Mouse (Mus musculus) midbrain, embryonic 16.5 days (tissue): ENCODE results near the gene Tesc. TPM values are rescaled to one million over a fixed set of nuclear protein-coding genes. Genes with fewer than 3 reads are reported as not detected.

Experiments
- ATAC-seq: fragments of 200-750 bp; cut with Nextera tagmentation; 2 replicates; pipeline ENCODE4 v1.8.0; 2017; ENCODE audit warnings: moderate TSS enrichment
- H3K27ac ChIP-seq: fragments of 300-500 bp; sonication (generic); 2 replicates; pipeline ENCODE4 v1.5.1; 2014; ENCODE audit warnings: mild to moderate bottlenecking, low read length, mixed read lengths
- H3K27me3 ChIP-seq: fragments of 300-500 bp; sonication (generic); 2 replicates; pipeline ENCODE4 v1.6.1; 2014; ENCODE audit warnings: low read depth, low read length, mixed read lengths; ENCODE audit not compliant: control insufficient read depth, insufficient read depth
- H3K36me3 ChIP-seq: fragments of 300-500 bp; sonication (generic); 2 replicates; pipeline ENCODE4 v1.6.1; 2014; ENCODE audit warnings: mild to moderate bottlenecking, low read length, moderate library complexity, mixed read lengths; ENCODE audit not compliant: control insufficient read depth, insufficient read depth
- H3K4me1 ChIP-seq: fragments of 300-500 bp; sonication (generic); 2 replicates; pipeline ENCODE4 v1.6.1; 2014; ENCODE audit warnings: mild to moderate bottlenecking, low read length, mixed read lengths; ENCODE audit not compliant: control insufficient read depth, insufficient read depth
- H3K4me2 ChIP-seq: fragments of 300-500 bp; sonication (generic); 2 replicates; pipeline ENCODE4 v1.6.1; 2014; ENCODE audit warnings: mild to moderate bottlenecking, low read length, mixed read lengths
- H3K4me3 ChIP-seq: fragments of 300-500 bp; sonication (generic); 2 replicates; pipeline ENCODE4 v1.5.1; 2014; ENCODE audit warnings: low read depth, mild to moderate bottlenecking, low read length, moderate library complexity, mixed read lengths
- H3K9ac ChIP-seq: fragments of 300-500 bp; sonication (generic); 2 replicates; pipeline ENCODE4 v1.6.1; 2014; ENCODE audit warnings: low read depth, low read length, mixed read lengths
- H3K9me3 ChIP-seq: fragments of 300-500 bp; sonication (generic); replicated peaks from 2 replicates; pipeline ENCODE4 v1.6.1; 2014; ENCODE audit warnings: mild to moderate bottlenecking, low read length, mixed read lengths; ENCODE audit not compliant: control insufficient read depth, poor library complexity, severe bottlenecking
- WGBS: fragments of 180-500 bp; shearing (Covaris S2); extraction: QIAGEN DNeasy Blood & Tissue Kit; methylation state at CpG from one replicate; pipeline ENCODE4 v1.1.7; 2014; 5-methylcytosine and 5-hydroxymethylcytosine counted together
- polyA plus RNA-seq: library from polyadenylated mRNA; unstranded; fragments of >200 nt; fragmentation: Nextera tagmentation; extraction: Ambion mirVana; gene quantifications from 2 replicates; pipeline ENCODE4 v1.2.1, GENCODE M21; 2015

Tesc gene
- polyA plus RNA-seq, 1 experiment from 2014 or later, result 6.8 TPM

- 48% methylated on average over 5 of the region's 5 CpGs for WGBS
- Histone ChIP-seq H3K9ac (no peak overlapping the region), H3K4me2 (no peak overlapping the region), H3K9me3 (0 out of 2 replicates have a peak, but pooled peaks cover 2% of the 10 kb centered on the region), H3K27me3 (peaks cover 39% of the 10 kb centered on the region), H3K4me1 (peaks cover 29% of the 10 kb centered on the region; the same call in 1 of the 2 replicates), H3K27ac (no peak overlapping the region), H3K4me3 (no peak overlapping the region), H3K36me3 (no peaks in the 10 kb centered on the region)
- no peak for ATAC-seq
These were observed 3.5 kb downstream of the Tesc start for GRCm38 (mm10) chr5:118031059-118031458.

GRCm38 (mm10) chr5:118031508-118031907, 4.0 kb downstream of the Tesc start:
- Histone ChIP-seq H3K4me1 (peaks cover 29% of the 10 kb centered on the region; the same call in 1 of the 2 replicates), H3K4me2 (no peak overlapping the region), H3K27me3 (peaks cover 38% of the 10 kb centered on the region), H3K36me3 (no peaks in the 10 kb centered on the region), H3K9ac (no peak overlapping the region), H3K27ac (no peak overlapping the region), H3K9me3 (0 out of 2 replicates have a peak, but pooled peaks cover 2% of the 10 kb centered on the region), H3K4me3 (no peak overlapping the region)
- 50% methylated on average over 4 of the region's 4 CpGs for WGBS
- ATAC-seq, result no peak

GRCm38 (mm10) chr5:118033328-118033727, 5.8 kb downstream of the Tesc start:
- H3K4me2 ChIP-seq, result no peak overlapping the region
- H3K27ac ChIP-seq, result no peak overlapping the region
- H3K9me3 ChIP-seq, result 0 out of 2 replicates have a peak, but pooled peaks cover 2% of the 10 kb centered on the region
- H3K4me1 ChIP-seq, result peaks cover 20% of the 10 kb centered on the region; the same call in 1 of the 2 replicates
- peaks cover 20% of the 10 kb centered on the region for H3K27me3 ChIP-seq
- 44% methylated on average over 4 of the region's 4 CpGs for WGBS
- no peaks in the 10 kb centered on the region for H3K36me3 ChIP-seq
- H3K4me3 ChIP-seq, result no peak overlapping the region
- no peak for ATAC-seq
- H3K9ac ChIP-seq, result no peak overlapping the region

- H3K27me3 ChIP-seq, result peaks cover 16% of the 10 kb centered on the region
- ATAC-seq, result no peak
- 72% methylated on average over 6 of the region's 6 CpGs for WGBS
- no peak overlapping the region for H3K27ac ChIP-seq
- no peaks in the 10 kb centered on the region for H3K36me3 ChIP-seq
- H3K4me2 ChIP-seq, result no peak overlapping the region
- peaks cover 15% of the 10 kb centered on the region; the same call in 1 of the 2 replicates for H3K4me1 ChIP-seq
- 0 out of 2 replicates have a peak, but pooled peaks cover 2% of the 10 kb centered on the region for H3K9me3 ChIP-seq
- H3K9ac ChIP-seq, result no peak overlapping the region
- no peak overlapping the region for H3K4me3 ChIP-seq
These were observed 6.2 kb downstream of the Tesc start for GRCm38 (mm10) chr5:118033740-118034139.

- 78% methylated on average over 1 of the region's 1 CpGs for WGBS
- H3K9ac ChIP-seq, result no peak overlapping the region
- no peak overlapping the region for H3K4me2 ChIP-seq
- ATAC-seq, result no peak
- H3K4me1 ChIP-seq, result peaks cover 7% of the 10 kb centered on the region; the same call in 1 of the 2 replicates
- H3K4me3 ChIP-seq, result no peak overlapping the region
- H3K27ac ChIP-seq, result no peak overlapping the region
- no peaks in the 10 kb centered on the region for H3K36me3 ChIP-seq
- H3K9me3 ChIP-seq, result 0 out of 2 replicates have a peak, but pooled peaks cover 2% of the 10 kb centered on the region
- peaks cover 7% of the 10 kb centered on the region for H3K27me3 ChIP-seq
These were observed 7.1 kb downstream of the Tesc start for GRCm38 (mm10) chr5:118034632-118035031.

GRCm38 (mm10) chr5:118035786-118036185, 8.2 kb downstream of the Tesc start:
- Histone ChIP-seq H3K9ac (no peak overlapping the region), H3K27ac (no peak overlapping the region), H3K27me3 (no peaks in the 10 kb centered on the region; the same call in 1 of the 2 replicates), H3K9me3 (0 out of 2 replicates have a peak, but pooled peaks cover 2% of the 10 kb centered on the region), H3K36me3 (no peaks in the 10 kb centered on the region), H3K4me3 (no peak overlapping the region), H3K4me2 (no peak overlapping the region), H3K4me1 (peaks cover 6% of the 10 kb centered on the region; the same call in 1 of the 2 replicates)
- 70% methylated on average over 3 of the region's 3 CpGs for WGBS
- no peak for ATAC-seq

GRCm38 (mm10) chr5:118036888-118037797, 9.6 kb downstream of the Tesc start:
- no peaks in the 10 kb centered on the region for H3K27me3 ChIP-seq
- no peak overlapping the region for H3K9ac ChIP-seq
- no peaks in the 10 kb centered on the region for H3K36me3 ChIP-seq
- peaks cover 6% of the 10 kb centered on the region; the same call in 1 of the 2 replicates for H3K4me1 ChIP-seq
- no peak overlapping the region for H3K4me3 ChIP-seq
- H3K9me3 ChIP-seq, result 0 out of 2 replicates have a peak, but pooled peaks cover 2% of the 10 kb centered on the region
- no peak overlapping the region for H3K27ac ChIP-seq
- H3K4me2 ChIP-seq, result no peak overlapping the region
- 41% methylated on average over 25 of the region's 25 CpGs for WGBS
- ATAC-seq, result no peak

GRCm38 (mm10) chr5:118037798-118038484, 10.4 kb downstream of the Tesc start:
- Histone ChIP-seq H3K27ac (no peak overlapping the region), H3K27me3 (no peaks in the 10 kb centered on the region), H3K36me3 (no peaks in the 10 kb centered on the region), H3K4me2 (peak overlapping the region; percentile 13; the same call in 1 of the 2 replicates), H3K9me3 (0 out of 2 replicates have a peak, but pooled peaks cover 2% of the 10 kb centered on the region), H3K9ac (0 out of 2 replicates have a peak overlapping the region, but pooled peaks have one; percentile 22), H3K4me1 (peaks cover 6% of the 10 kb centered on the region; the same call in 1 of the 2 replicates), H3K4me3 (no peak overlapping the region)
- peak; percentile 67 for ATAC-seq
- 12% methylated on average over 10 of the region's 10 CpGs for WGBS
